Mouse (Mus musculus) large intestine, adult 2 months (tissue): ENCODE measurements around the gene Efna2. TPM values are rescaled to one million over a fixed set of nuclear protein-coding genes. Genes with fewer than 3 reads are reported as not detected.
"Not testable (repeated sequence)": the region's sequence is repeated elsewhere in the genome, so short reads cannot be mapped to it uniquely, and the experiment has no call there.

Experiments used
- DNase-seq: peaks from one replicate; pipeline ENCODE4 v3.0.0-alpha.2; 2012; ENCODE audit warnings: low read depth, low spot score
- WGBS: fragments of 180-500 bp; shearing (Covaris S2); methylation state at CpG from one replicate; pipeline ENCODE4 v1.1.7; 2018; 5-methylcytosine and 5-hydroxymethylcytosine counted together
- polyA plus RNA-seq: library from polyadenylated mRNA; depleted of rRNA; stranded (reverse); fragments of >200 nt; gene quantifications from 2 replicates; pipeline ENCODE4 v1.2.3, GENCODE M21; 2012

The Efna2 gene
- polyA plus RNA-seq, 1 experiment = 1.1 TPM

- 27% methylated on average over 20 of the region's 20 CpGs for whole genome bisulfite sequencing
- DNase-seq = no peak
Measured at GRCm38 (mm10) chr10:80165392-80166128, 13.7 kb upstream of the Efna2 start, which contains the start of gene Cirbp. Gene Cirbp, plus strand, starts transcription at chr10:80165985.

GRCm38 (mm10) chr10:80166136-80166535 lies 13.1 kb upstream of the Efna2 start:
- WGBS = 88% methylated on average over 4 of the region's 4 CpGs
- DNase-seq = not testable (repeated sequence)

GRCm38 (mm10) chr10:80167460-80168037 lies 11.7 kb upstream of the Efna2 start:
- WGBS = under 1% methylated on average over 55 of the region's 55 CpGs
- no peak for DNase-seq

- no peak for DNase-seq
- under 1% methylated on average over 48 of the region's 48 CpGs for WGBS
Measured at GRCm38 (mm10) chr10:80168038-80168661, 11.1 kb upstream of the Efna2 start.

- no peak for DNase-seq
- WGBS = 47% methylated on average over 1 of the region's 1 CpGs
Measured at GRCm38 (mm10) chr10:80169070-80169469, 10.2 kb upstream of the Efna2 start.

- no peak for DNase-seq
- 86% methylated on average over 7 of the region's 7 CpGs for WGBS
Measured at GRCm38 (mm10) chr10:80169651-80170050, 9.6 kb upstream of the Efna2 start.

- 93% methylated on average over 16 of the region's 16 CpGs for WGBS
- DNase-seq = no peak
Measured at GRCm38 (mm10) chr10:80170052-80170451, 9.2 kb upstream of the Efna2 start.

- 92% methylated on average over 19 of the region's 19 CpGs for WGBS
- DNase-seq = no peak
Measured at GRCm38 (mm10) chr10:80170601-80171021, 8.7 kb upstream of the Efna2 start.

GRCm38 (mm10) chr10:80171252-80171651 lies 8.0 kb upstream of the Efna2 start:
- 80% methylated on average over 15 of the region's 15 CpGs for WGBS

GRCm38 (mm10) chr10:80171760-80172526 lies 7.3 kb upstream of the Efna2 start:
- DNase-seq = no peak
- WGBS = 86% methylated on average over 45 of the region's 45 CpGs

More at GRCm38 (mm10) chr10:80171252-80171651, 8.0 kb upstream of the Efna2 start:
- no peak for DNase-seq

GRCm38 (mm10) chr10:80172527-80173292 lies 6.6 kb upstream of the Efna2 start, which contains the start of gene 1600002K03Rik:
Gene 1600002K03Rik, plus strand, starts transcription at chr10:80172944.
- WGBS = 5% methylated on average over 35 of the region's 35 CpGs
- no peak for DNase-seq

- WGBS = 3% methylated on average over 11 of the region's 11 CpGs
- DNase-seq = no peak
Measured at GRCm38 (mm10) chr10:80173358-80173757, 5.9 kb upstream of the Efna2 start.

GRCm38 (mm10) chr10:80173955-80174640 lies 5.2 kb upstream of the Efna2 start:
- WGBS = 82% methylated on average over 10 of the region's 10 CpGs
- DNase-seq = no peak

GRCm38 (mm10) chr10:80174705-80175104 lies 4.6 kb upstream of the Efna2 start:
- DNase-seq = no peak

GRCm38 (mm10) chr10:80175536-80176269 lies 3.6 kb upstream of the Efna2 start:
- no peak for DNase-seq

More at GRCm38 (mm10) chr10:80174705-80175104, 4.6 kb upstream of the Efna2 start:
- 60% methylated on average over 2 of the region's 2 CpGs for WGBS

GRCm38 (mm10) chr10:80176270-80176834 lies 2.9 kb upstream of the Efna2 start:
- DNase-seq = no peak
- 79% methylated on average over 5 of the region's 5 CpGs for WGBS

More at GRCm38 (mm10) chr10:80175536-80176269, 3.6 kb upstream of the Efna2 start:
- WGBS = 55% methylated on average over 4 of the region's 4 CpGs

- DNase-seq = no peak
- WGBS = 81% methylated on average over 7 of the region's 7 CpGs
Measured at GRCm38 (mm10) chr10:80177441-80178279, 1.6 kb upstream of the Efna2 start.
